Mouse (Mus musculus) ovary, postnatal 10 days (tissue): ENCODE data around the gene Ccdc3.

ENCODE experiments used
- DNase-seq: peaks from one replicate; pipeline ENCODE4 v3.0.0; 2022; ENCODE audit warnings: low spot score

The Ccdc3 gene

GRCm38 (mm10) chr2:5161002-5161745, 23.6 kb downstream of the Ccdc3 start:
- DNase-seq = no peak

DNA sequence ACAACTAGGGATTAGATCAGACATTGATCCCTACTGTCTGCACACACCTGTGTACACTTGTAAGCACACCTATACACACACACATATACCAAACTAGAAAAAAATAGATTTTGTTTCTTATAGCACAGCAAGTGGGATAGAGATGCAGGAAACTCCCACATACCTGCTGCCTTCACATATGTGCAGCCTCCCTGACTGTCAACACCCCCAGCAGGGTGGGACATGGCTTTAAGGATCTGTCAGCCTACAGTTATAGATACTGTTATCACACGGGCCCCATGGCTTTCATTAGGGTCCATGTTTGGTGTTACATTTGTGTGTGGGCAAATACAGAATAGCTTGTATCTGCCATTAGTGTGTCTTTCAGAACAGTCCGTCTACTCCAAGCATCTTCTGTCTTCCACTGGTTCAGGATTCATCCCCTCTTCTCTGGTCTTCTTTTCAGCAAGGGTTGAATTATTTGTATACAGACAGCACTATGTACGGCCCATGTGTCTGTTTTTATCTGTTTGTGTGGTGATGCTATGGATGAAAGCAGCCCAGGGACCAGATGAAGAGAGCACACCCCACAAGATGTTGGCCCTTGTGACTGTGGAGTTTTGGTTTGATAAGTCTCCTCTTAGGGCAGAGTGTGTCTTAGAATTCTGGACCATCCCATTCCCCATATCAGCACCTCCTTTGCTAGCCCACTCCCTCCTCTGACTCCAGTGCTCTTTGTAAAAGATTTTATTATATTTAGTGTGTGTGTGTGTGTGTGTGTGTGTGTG, 24.5 kb downstream of the Ccdc3 start:
- DNase-seq = no peak

DNA sequence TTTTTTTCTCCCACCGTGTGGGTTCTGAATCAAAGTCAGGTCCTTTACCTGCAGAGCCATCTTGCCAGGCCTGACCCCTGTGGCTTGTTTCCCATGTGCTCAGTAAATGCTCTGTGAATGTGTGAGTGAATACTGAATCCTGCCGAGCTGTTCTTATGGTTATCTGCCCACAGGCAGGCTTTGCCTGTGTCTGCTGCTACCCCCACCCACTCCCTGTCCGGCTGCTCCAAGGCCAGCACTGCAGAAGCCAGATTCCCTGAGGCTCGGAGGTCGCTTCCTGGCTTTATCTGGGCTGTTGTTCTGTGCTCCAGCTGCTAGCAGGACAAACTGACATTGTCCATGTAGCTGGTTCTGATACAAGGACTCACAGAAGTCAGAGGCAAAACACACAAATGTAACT, 25.2 kb downstream of the Ccdc3 start:
- no peak for DNase-seq

GRCm38 (mm10) chr2:5165941-5166361, 28.4 kb downstream of the Ccdc3 start:
- no peak for DNase-seq

- DNase-seq = no peak
Observed at GRCm38 (mm10) chr2:5166796-5167195, 29.2 kb downstream of the Ccdc3 start.

- DNase-seq = no peak
Observed at GRCm38 (mm10) chr2:5170815-5171214, 33.2 kb downstream of the Ccdc3 start.

DNA sequence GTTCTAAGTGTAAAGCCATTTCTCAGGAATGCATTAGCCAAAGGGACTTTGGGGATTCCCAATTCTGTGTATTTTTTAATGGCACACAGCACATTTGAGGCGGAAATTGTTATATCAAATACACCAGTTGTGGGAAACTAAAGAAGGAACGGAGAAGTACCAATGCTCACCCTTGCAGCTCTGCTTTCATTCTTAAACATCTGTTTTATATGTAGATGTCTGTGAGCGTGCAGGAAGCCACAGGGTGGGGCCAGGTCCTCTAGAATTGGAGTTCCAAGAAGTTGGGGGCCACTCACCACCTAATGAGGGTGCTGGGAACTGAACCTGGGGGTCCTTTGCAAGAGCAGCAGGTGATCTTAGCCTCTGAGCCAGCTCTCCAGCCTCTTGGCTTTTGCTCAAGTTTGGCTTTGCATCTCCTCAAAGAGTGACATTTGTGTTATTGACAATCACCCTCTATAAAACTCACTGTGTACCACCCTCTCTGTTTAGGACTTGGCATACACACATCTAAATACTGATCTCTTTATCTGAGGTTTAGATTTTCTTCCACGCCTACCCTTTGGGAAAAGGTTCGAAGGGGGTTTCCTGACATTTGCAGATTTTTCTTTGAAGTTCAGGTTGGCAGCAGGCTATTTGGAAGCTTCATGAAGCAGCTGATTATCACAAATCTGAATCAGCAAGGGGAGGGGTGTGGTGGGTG, 33.9 kb downstream of the Ccdc3 start:
- DNase-seq = no peak

DNA sequence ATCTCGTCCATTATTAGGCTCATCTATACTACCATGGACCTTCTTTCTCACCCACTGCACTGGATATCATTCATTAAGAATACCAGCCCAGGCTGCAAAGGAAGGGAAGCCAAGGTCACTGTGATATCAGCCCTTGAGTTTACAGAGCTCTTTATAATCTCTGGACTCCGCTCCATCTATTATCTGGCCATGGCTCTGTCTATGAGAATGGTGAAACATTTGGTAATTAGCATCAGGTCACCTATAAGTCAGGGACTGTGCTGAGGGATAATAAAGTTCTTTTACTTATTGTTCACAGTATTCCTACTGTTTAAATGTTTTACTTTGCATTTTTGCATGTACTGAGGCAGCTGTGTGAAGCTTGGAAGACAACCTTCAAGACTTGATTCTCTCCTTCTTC, 35.2 kb downstream of the Ccdc3 start:
- no peak for DNase-seq

- DNase-seq = no peak
Observed at GRCm38 (mm10) chr2:5174716-5175115, 37.1 kb downstream of the Ccdc3 start.

GRCm38 (mm10) chr2:5181462-5182443, 44.2 kb downstream of the Ccdc3 start:
- no peak for DNase-seq

GRCm38 (mm10) chr2:5184166-5184565, 46.6 kb downstream of the Ccdc3 start:
- DNase-seq = no peak

DNA sequence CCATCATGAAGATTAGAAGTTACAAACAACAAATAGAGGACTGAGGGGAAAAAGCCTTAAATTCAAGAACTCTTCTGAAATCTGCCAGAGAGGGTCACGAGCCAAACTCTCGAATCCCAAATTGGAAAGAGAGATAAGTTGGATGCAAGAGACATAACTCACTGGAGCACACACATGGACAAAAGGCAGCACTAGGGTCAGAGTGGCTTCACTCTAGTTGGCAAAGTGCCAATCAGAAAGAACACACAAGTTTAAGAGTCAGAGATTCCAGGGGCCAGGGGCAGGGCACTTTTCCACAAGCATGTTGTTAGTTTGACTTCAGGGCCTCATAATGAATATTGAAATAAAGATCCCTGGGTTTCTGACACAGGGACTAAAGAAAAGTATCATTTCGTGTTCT, 48.1 kb downstream of the Ccdc3 start:
- DNase-seq = no peak

- DNase-seq = no peak
Observed at GRCm38 (mm10) chr2:5192156-5192555, 54.6 kb downstream of the Ccdc3 start.

GRCm38 (mm10) chr2:5193071-5193470, 55.5 kb downstream of the Ccdc3 start:
- DNase-seq = no peak

GRCm38 (mm10) chr2:5194701-5195215, 57.2 kb downstream of the Ccdc3 start:
- no peak for DNase-seq

DNA sequence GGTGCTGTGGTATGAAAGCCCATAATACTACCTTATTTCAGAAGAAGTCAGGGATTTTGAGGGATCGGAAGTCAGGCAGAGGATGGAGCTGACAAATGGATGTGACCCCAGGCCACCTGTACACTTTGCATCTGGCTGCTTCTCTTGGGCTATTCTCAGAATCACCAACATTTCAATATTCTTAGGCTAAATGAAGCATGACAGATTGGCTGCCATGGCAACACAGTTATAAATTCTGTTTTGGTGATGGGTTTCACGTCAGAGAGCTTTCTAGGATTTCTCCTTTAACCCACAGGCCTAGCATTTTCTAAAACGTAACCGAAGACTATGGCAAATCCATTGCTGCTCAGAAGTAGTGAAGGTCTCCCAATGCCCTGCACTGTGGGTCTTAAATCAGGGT, 59.9 kb downstream of the Ccdc3 start:
- DNase-seq = no peak

DNA sequence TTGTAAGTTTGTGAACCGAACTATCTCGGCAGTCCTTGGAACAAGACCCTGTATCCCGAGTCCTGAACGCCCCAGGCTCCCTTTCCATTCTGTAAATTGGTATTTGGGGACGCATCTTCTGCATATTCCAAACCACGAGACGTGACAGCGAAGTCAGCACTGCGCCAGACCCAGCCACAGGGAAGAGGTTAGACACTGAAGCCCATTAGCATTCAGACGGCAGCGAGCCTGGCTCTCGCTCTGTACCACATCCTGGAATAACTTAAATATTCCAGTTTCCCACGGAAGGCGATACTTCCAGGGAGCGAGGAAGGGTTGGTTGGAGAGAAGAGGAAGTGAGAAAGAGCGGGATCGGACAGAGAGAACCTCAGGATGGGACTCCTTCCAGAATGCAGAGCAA, 61.7 kb downstream of the Ccdc3 start:
- no peak for DNase-seq

DNA sequence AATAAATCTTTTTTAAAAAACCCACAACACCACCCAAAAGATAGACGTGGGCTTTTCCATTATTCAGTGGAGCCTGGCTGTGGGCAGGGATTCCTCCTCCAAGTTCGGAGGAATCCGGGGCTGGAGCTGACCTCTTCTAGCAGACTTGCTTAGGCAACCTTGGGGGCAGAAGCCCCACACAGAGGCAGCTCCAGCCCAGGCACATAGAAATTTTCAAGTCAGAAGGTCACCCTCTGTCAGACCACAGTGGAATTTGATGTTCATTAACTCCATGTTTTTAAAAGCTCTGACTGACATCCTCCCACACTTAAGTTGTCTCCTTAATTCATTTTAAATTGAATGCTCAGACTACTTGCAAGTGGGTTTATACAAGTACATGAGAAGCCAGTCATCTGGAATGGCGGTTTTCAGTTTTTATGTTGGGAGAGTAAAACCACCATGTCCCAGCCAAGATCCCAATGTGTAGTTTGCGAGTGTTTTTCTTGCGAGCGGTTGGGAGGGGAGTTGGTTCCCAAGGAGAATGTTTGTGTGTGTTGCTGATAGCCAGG, 63.3 kb downstream of the Ccdc3 start:
- DNase-seq = no peak

GRCm38 (mm10) chr2:5203146-5203545, 65.6 kb downstream of the Ccdc3 start:
- DNase-seq = no peak

- no peak for DNase-seq
Observed at GRCm38 (mm10) chr2:5204941-5205340, 67.4 kb downstream of the Ccdc3 start.

GRCm38 (mm10) chr2:5206651-5207050, 69.1 kb downstream of the Ccdc3 start:
- no peak for DNase-seq
